Mouse (Mus musculus) megakaryocyte-erythroid progenitor cell, adult 5-6 weeks (primary cell): ENCODE results near the gene Cgn. TPM values are rescaled to one million over a fixed set of nuclear protein-coding genes. Genes with fewer than 3 reads are reported as not detected.
"Not testable (repeated sequence)": the region's sequence is repeated elsewhere in the genome, so short reads cannot be mapped to it uniquely, and the experiment has no call there.

Experiments
- ATAC-seq: replicated peaks from 2 replicates; pipeline ENCODE4 v1.8.0; 2016; ENCODE audit warnings: mild to moderate bottlenecking, inconsistent platforms; ENCODE audit not compliant: severe bottlenecking, poor library complexity, low FRiP score, low TSS enrichment
- total RNA-seq, 2 experiments: library from RNA; stranded (forward) in 1 of 2; stranded (reverse) in 1 of 2; fragments of 200-1000, 215-1000 nt in 1 of 2; fragments of >200 nt in 1 of 2; fragmentation: Nextera tagmentation in 1 of 2; gene quantifications; 2 replicates each; pipeline ENCODE4 v1.2.3; 2014 to 2017

Cgn gene
- total RNA-seq, 2 experiments from 2014 or later, result 0.42 TPM; not detected in 1

DNA sequence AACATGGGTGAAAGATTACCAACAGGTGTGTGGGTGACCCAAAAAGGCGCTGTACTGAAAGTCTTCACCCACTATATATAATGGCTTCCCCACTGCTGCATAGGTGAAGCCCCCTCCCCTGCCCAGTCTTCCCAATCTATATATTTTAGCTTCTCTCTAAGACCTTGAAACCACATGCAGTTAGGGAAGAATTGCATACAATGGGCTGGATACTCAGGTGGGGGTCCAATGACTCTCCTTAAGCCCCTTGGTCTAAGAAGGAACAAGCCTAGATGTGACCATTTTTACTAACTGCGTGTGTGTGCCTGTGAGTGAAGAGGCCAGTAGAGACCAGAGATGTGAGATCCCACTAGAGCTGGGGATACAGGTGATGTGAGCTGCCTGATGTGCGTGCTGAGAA is 72.9 kb downstream of the Cgn start:
- ATAC-seq, result not testable (repeated sequence)

GRCm38 (mm10) chr3:94710591-94710990 is 75.7 kb downstream of the Cgn start:
- not testable (repeated sequence) for ATAC-seq

Other genes with a start within 250 kb of the Cgn start
- gene Snx27, start 203.8 kb downstream of the Cgn start, total RNA-seq (2014; fragmentation: Nextera tagmentation), result 24.2 and 45.2 TPM in 2 replicates
- 30.2 and 30.5 TPM in 2 replicates for gene Snx27, start 203.8 kb downstream of the Cgn start, total RNA-seq (2017)
- gene Gm10972, start 143.4 kb downstream of the Cgn start, total RNA-seq (2014; fragmentation: Nextera tagmentation), result not detected in 2 replicates
- not detected in 2 replicates for gene Gm10972, start 143.4 kb downstream of the Cgn start, total RNA-seq (2017)
- gene Tuft1, start 127.6 kb downstream of the Cgn start, total RNA-seq (2014; fragmentation: Nextera tagmentation), result 6.6 and 6.7 TPM in 2 replicates
- gene Tuft1, start 127.6 kb downstream of the Cgn start, total RNA-seq (2017), result 7.4 and 10.4 TPM in 2 replicates
- 0.74 and 7.0 TPM in 2 replicates for gene Selenbp2, start 92.9 kb downstream of the Cgn start, total RNA-seq (2014; fragmentation: Nextera tagmentation)
- 1.1 TPM in 1 of 2 replicates, not detected in the other for gene Selenbp2, start 92.9 kb downstream of the Cgn start, total RNA-seq (2017)
- gene Pogz, start 51.1 kb upstream of the Cgn start, total RNA-seq (2014; fragmentation: Nextera tagmentation), result 49.6 and 59.1 TPM in 2 replicates
- gene Pogz, start 51.1 kb upstream of the Cgn start, total RNA-seq (2017), result 12.5 and 18.7 TPM in 2 replicates
- gene Psmb4, start 100.5 kb upstream of the Cgn start, total RNA-seq (2014; fragmentation: Nextera tagmentation), result 427 and 467 TPM in 2 replicates
- 212 and 218 TPM in 2 replicates for gene Psmb4, start 100.5 kb upstream of the Cgn start, total RNA-seq (2017)
- gene Selenbp1, start 146.6 kb upstream of the Cgn start, total RNA-seq (2014; fragmentation: Nextera tagmentation), result 128 and 136 TPM in 2 replicates
- gene Selenbp1, start 146.6 kb upstream of the Cgn start, total RNA-seq (2017), result 100 and 113 TPM in 2 replicates
- 21.3 and 21.4 TPM in 2 replicates for gene Rfx5, start 167.6 kb upstream of the Cgn start, total RNA-seq (2014; fragmentation: Nextera tagmentation)
- 15.1 and 19.0 TPM in 2 replicates for gene Rfx5, start 167.6 kb upstream of the Cgn start, total RNA-seq (2017)
- 24.9 and 35.5 TPM in 2 replicates for gene Pi4kb, start 188.2 kb upstream of the Cgn start, total RNA-seq (2014; fragmentation: Nextera tagmentation)
- 22.7 and 27.9 TPM in 2 replicates for gene Pi4kb, start 188.2 kb upstream of the Cgn start, total RNA-seq (2017)
- 16.8 and 25.9 TPM in 2 replicates for gene Zfp687, start 229.0 kb upstream of the Cgn start, total RNA-seq (2014; fragmentation: Nextera tagmentation)
- 13.0 and 42.4 TPM in 2 replicates for gene Zfp687, start 229.0 kb upstream of the Cgn start, total RNA-seq (2017)